In genomic region chr8:75093399-75094156, GRCm38 (mm10) we compare ENCODE assay signal across 8 mouse cellular contexts. TPM values are rescaled to one million over a fixed set of nuclear protein-coding genes. Genes with fewer than 3 reads are reported as not detected.
DNase-seq lines count a peak whose midpoint lies in the region; ATAC-seq and TF ChIP-seq lines count a peak whose summit lies in the region.

Hmox1 (plus strand) TSS chr8:75093621.

- peak; percentile 95 for ATAC-seq in forebrain, embryonic 11.5 days (replicated peaks; ENCODE audit: low FRiP score)
- peak; percentile 86 for ATAC-seq in heart, embryonic 15.5 days (replicated peaks; ENCODE audit: insufficient number of reproducible peaks, insufficient read depth, low FRiP score, low read depth)
- peak; percentile 75 for ATAC-seq in liver, embryonic 13.5 days (ENCODE audit: low read depth)
- ATAC-seq in stomach, embryonic 14.5 days (ENCODE audit: insufficient number of reproducible peaks, insufficient read depth, low FRiP score, low read depth), result peak; percentile 91

- H3K4me2 ChIP-seq in CH12.LX (ENCODE audit: insufficient read depth, low read depth, poor library complexity, severe bottlenecking), result peak within 1 kb of the TSS; percentile 69
- peak within 1 kb of the TSS; percentile 78 for H3K4me2 ChIP-seq in forebrain, embryonic 11.5 days (ENCODE audit: low read depth, low read length, severe bottlenecking)
- H3K4me2 ChIP-seq in heart, embryonic 15.5 days, result peak within 1 kb of the TSS; percentile 96
- peak within 1 kb of the TSS; percentile 74 for H3K4me2 ChIP-seq in liver, embryonic 13.5 days
- H3K4me2 ChIP-seq in stomach, embryonic 14.5 days (replicated peaks; ENCODE audit: low read depth, low read length), result peak within 1 kb of the TSS; percentile 84

- H3K9ac ChIP-seq in CH12.LX (ENCODE audit: insufficient read depth, low read depth), result peak within 1 kb of the TSS; percentile 91
- H3K9ac ChIP-seq in forebrain, embryonic 11.5 days (ENCODE audit: low read length), result peak within 1 kb of the TSS; percentile 75
- H3K9ac ChIP-seq in heart, embryonic 15.5 days, result peak within 1 kb of the TSS; percentile 71
- peak within 1 kb of the TSS; percentile 68 for H3K9ac ChIP-seq in liver, embryonic 13.5 days
- peak within 1 kb of the TSS; percentile 52 for H3K9ac ChIP-seq in stomach, embryonic 14.5 days (replicated peaks; ENCODE audit: low read depth, low read length)

- TF ChIP-seq CTCF in CH12.LX (conservative IDR thresholded peaks at IDR 0.05 in 1 of 2, IDR thresholded peaks at IDR 0.05 in 1 of 2; ENCODE audit: low read depth in 2 of 2, low read length in 2 of 2), result no peak

- H3K27me3 ChIP-seq in CH12.LX (replicated peaks), result no peaks in the 10 kb centered on the region
- no peaks in the 10 kb centered on the region for H3K27me3 ChIP-seq in forebrain, embryonic 11.5 days (ENCODE audit: control insufficient read depth, insufficient read depth, low read length)
- H3K27me3 ChIP-seq in heart, embryonic 15.5 days, result no peaks in the 10 kb centered on the region
- H3K27me3 ChIP-seq in liver, embryonic 13.5 days, result peaks cover 74% of the 10 kb centered on the region
- no peaks in the 10 kb centered on the region for H3K27me3 ChIP-seq in stomach, embryonic 14.5 days (ENCODE audit: control insufficient read depth, insufficient read depth, low read length)

- H3K79me2 ChIP-seq in CH12.LX (replicated peaks; ENCODE audit: control insufficient read depth, extremely low read depth, insufficient read depth, poor library complexity, severe bottlenecking), result peaks cover 23% of the 10 kb centered on the region

- TF ChIP-seq POLR2A in CH12.LX (IDR thresholded peaks at IDR 0.05; ENCODE audit: low read depth, low read length), result peak; percentile 96

- peak within 1 kb of the TSS; percentile 82 to 97 (median 97) for H3K4me3 ChIP-seq in CH12.LX (replicated peaks in 1 of 3; ENCODE audit: low read depth in 2 of 3, low read length in 2 of 3, poor library complexity in 1 of 3)
- peak within 1 kb of the TSS; percentile 54 for H3K4me3 ChIP-seq in forebrain, embryonic 11.5 days (ENCODE audit: low read depth, low read length)
- peak within 1 kb of the TSS; percentile 77 for H3K4me3 ChIP-seq in heart, embryonic 15.5 days
- peak within 1 kb of the TSS; percentile 62 for H3K4me3 ChIP-seq in liver, embryonic 13.5 days (replicated peaks)
- peak within 1 kb of the TSS; percentile 61 for H3K4me3 ChIP-seq in stomach, embryonic 14.5 days (ENCODE audit: low read depth, low read length)

- no peak for TF ChIP-seq RAD21 in CH12.LX (IDR thresholded peaks at IDR 0.05; ENCODE audit: low read depth, low read length)

- no peak for TF ChIP-seq EP300 in CH12.LX (IDR thresholded peaks at IDR 0.05; ENCODE audit: low read length)

- H3K4me1 ChIP-seq in CH12.LX (ENCODE audit: control insufficient read depth in 1 of 2, insufficient read depth in 2 of 2), result peaks cover 17 to 63% of the 10 kb centered on the region in 2 experiments
- H3K4me1 ChIP-seq in forebrain, embryonic 11.5 days (replicated peaks; ENCODE audit: control insufficient read depth, insufficient read depth, low read length), result peaks cover 1% of the 10 kb centered on the region; the same call in 1 of the 2 replicates
- peaks cover 26% of the 10 kb centered on the region for H3K4me1 ChIP-seq in heart, embryonic 15.5 days (replicated peaks)
- peaks cover 27% of the 10 kb centered on the region for H3K4me1 ChIP-seq in liver, embryonic 13.5 days (replicated peaks)
- H3K4me1 ChIP-seq in stomach, embryonic 14.5 days (ENCODE audit: control insufficient read depth, insufficient read depth, low read length), result peaks cover 14% of the 10 kb centered on the region

- dilution Hi-C loops in CH12.LX (cut with MboI; ENCODE audit: extremely low pct_ligation_motif_present, extremely low pct_unique_long_range_greater_than_20kb, low sequenced_read_pairs), result no loop called here

- in situ Hi-C loops in CH12.LX (cut with MboI; ENCODE audit: low pct_ligation_motif_present, low pct_unique_long_range_greater_than_20kb, low sequenced_read_pairs), result no loop called here

- H3K27ac ChIP-seq in CH12.LX (ENCODE audit: insufficient read depth, low read depth), result peak within 1 kb of the TSS; percentile 44
- no peak within 1 kb of the TSS for H3K27ac ChIP-seq in forebrain, embryonic 11.5 days (ENCODE audit: low read depth, low read length)
- H3K27ac ChIP-seq in heart, embryonic 15.5 days, result peak within 1 kb of the TSS; percentile 71
- peak within 1 kb of the TSS; percentile 23; the same call in 1 of the 2 replicates for H3K27ac ChIP-seq in liver, embryonic 13.5 days
- H3K27ac ChIP-seq in stomach, embryonic 14.5 days (ENCODE audit: low read length), result peak within 1 kb of the TSS; percentile 48; the same call in 1 of the 2 replicates

- under 1% methylated on average over 36 of the region's 36 CpGs for WGBS in forebrain, embryonic 11.5 days
- WGBS in heart, embryonic 15.5 days, result under 1% methylated on average over 36 of the region's 36 CpGs
- under 1% methylated on average over 36 of the region's 36 CpGs for WGBS in liver, embryonic 13.5 days (ENCODE audit: insufficient replicate concordance)
- under 1% methylated on average over 36 of the region's 36 CpGs for WGBS in stomach, embryonic 14.5 days

- H3K9me3 ChIP-seq in CH12.LX (replicated peaks; ENCODE audit: low read length), result no peaks in the 10 kb centered on the region
- H3K9me3 ChIP-seq in forebrain, embryonic 11.5 days (ENCODE audit: control insufficient read depth, low read length), result no peaks in the 10 kb centered on the region
- no peaks in the 10 kb centered on the region for H3K9me3 ChIP-seq in heart, embryonic 15.5 days (replicated peaks)
- no peaks in the 10 kb centered on the region for H3K9me3 ChIP-seq in liver, embryonic 13.5 days (replicated peaks)
- no peaks in the 10 kb centered on the region for H3K9me3 ChIP-seq in stomach, embryonic 14.5 days (ENCODE audit: control insufficient read depth, low read depth, low read length)

- peaks cover 32 to 36% of the 10 kb centered on the region in 2 experiments for H3K36me3 ChIP-seq in CH12.LX (replicated peaks in 1 of 2; ENCODE audit: control insufficient read depth in 1 of 2, insufficient read depth in 1 of 2, low read length in 1 of 2)
- no peaks in the 10 kb centered on the region; the same call in 1 of the 2 replicates for H3K36me3 ChIP-seq in forebrain, embryonic 11.5 days (ENCODE audit: control insufficient read depth, insufficient read depth, low read length)
- H3K36me3 ChIP-seq in heart, embryonic 15.5 days, result peaks cover 7% of the 10 kb centered on the region
- H3K36me3 ChIP-seq in liver, embryonic 13.5 days, result no peaks in the 10 kb centered on the region
- H3K36me3 ChIP-seq in stomach, embryonic 14.5 days (ENCODE audit: control insufficient read depth, insufficient read depth, low read length), result peaks cover 5% of the 10 kb centered on the region; the same call in 1 of the 2 replicates

- peak; percentile 88 for DNase-seq in CH12.LX (ENCODE audit: extremely low read depth)
- DNase-seq in c-Kit-positive CD71-positive TER-119-positive erythroid progenitor cells, embryonic 14.5 days (ENCODE audit: low spot score), result peak; percentile 45
- DNase-seq in forebrain, embryonic 11.5 days (ENCODE audit: low spot score), result peak; percentile 94
- peak; percentile 96 to 98 for DNase-seq in kidney, postnatal 25 days
- peak; percentile 70 for DNase-seq in liver, embryonic 13.5 days
- peak; percentile 70 to 72 for DNase-seq in natural killer cell, adult 2 months (ENCODE audit: low spot score in 2 of 2)

TF ChIP-seq in CH12.LX, 34 proteins besides CTCF, POLR2A, EP300 and RAD21 (continues in another document):
- TF ChIP-seq ZMIZ1 (IDR thresholded peaks at IDR 0.05; ENCODE audit: low read depth, low read length) (peak; percentile 87), TBP (conservative IDR thresholded peaks at IDR 0.05; ENCODE audit: low read depth, low read length) (peak; percentile 96), CHD1 (IDR thresholded peaks at IDR 0.05; ENCODE audit: low read depth, low read length) (no peak), MXI1 (IDR thresholded peaks at IDR 0.05; ENCODE audit: low read depth, low read length) (peak; percentile 95), BHLHE40 (IDR thresholded peaks at IDR 0.05; ENCODE audit: low read depth, low read length) (peak; percentile 94), HCFC1 (IDR thresholded peaks at IDR 0.05; ENCODE audit: low read depth, low read length) (peak; percentile 52), MAZ (IDR thresholded peaks at IDR 0.05; ENCODE audit: low read depth, low read length) (no peak), USF2 (conservative IDR thresholded peaks at IDR 0.05; ENCODE audit: low read depth, low read length) (peak; percentile 93), JUND (conservative IDR thresholded peaks at IDR 0.05; ENCODE audit: low read depth, low read length) (no peak), PAX5 (IDR thresholded peaks at IDR 0.05; ENCODE audit: low read length) (no peak), JUN (IDR thresholded peaks at IDR 0.05; ENCODE audit: insufficient read depth, low read depth, low read length) (no peak), MAX (IDR thresholded peaks at IDR 0.05; ENCODE audit: low read length) (peak; percentile 97), NRF1 (IDR thresholded peaks at IDR 0.05; ENCODE audit: low read depth, low read length) (peak; percentile 53), ETS1 (conservative IDR thresholded peaks at IDR 0.05; ENCODE audit: low read depth, low read length) (peak; percentile 96), ELF1 (IDR thresholded peaks at IDR 0.05; ENCODE audit: low read depth, low read length) (peak; percentile 67; the same call in 1 of the 2 replicates), KAT2A (IDR thresholded peaks at IDR 0.05; ENCODE audit: insufficient replicate concordance, low read length) (no peak), MAFK (IDR thresholded peaks at IDR 0.05; ENCODE audit: insufficient replicate concordance, low read length) (no peak), USF1 (IDR thresholded peaks at IDR 0.05; ENCODE audit: low read depth, low read length) (peak; percentile 96), ZNF384 (IDR thresholded peaks at IDR 0.05; ENCODE audit: low read depth, low read length) (peak; percentile 85), RCOR1 (conservative IDR thresholded peaks at IDR 0.05; ENCODE audit: low read depth, low read length) (no peak), ZKSCAN1 (IDR thresholded peaks at IDR 0.05; ENCODE audit: borderline replicate concordance, low read depth, low read length) (no peak), GABPA (IDR thresholded peaks at IDR 0.05; ENCODE audit: insufficient replicate concordance, low read depth, low read length) (no peak)

RNA-seq across cellular contexts. Expression of gene Hmox1, which starts in this region (rescaled TPM):
- 27.3 and 39.7 TPM in 2 replicates for total RNA-seq in CH12.LX (2012; rRNA removed)
- total RNA-seq in CH12.LX (2014; rRNA removed), result 53.2 and 67.3 TPM in 2 replicates
- 87.4 and 92.2 TPM in 2 replicates for polyA plus RNA-seq in CH12.LX (2012; ENCODE audit: insufficient read length, low read depth)
- 9.1 and 9.6 TPM in 2 replicates for polyA plus RNA-seq in forebrain, embryonic 11.5 days (2014; fragmentation: Nextera tagmentation; extraction: Ambion mirVana)
- polyA plus RNA-seq in heart, embryonic 15.5 days (2015; fragmentation: Nextera tagmentation; extraction: Ambion mirVana), result 16.3 and 23.6 TPM in 2 replicates
- 74.0 and 80.4 TPM in 2 replicates for polyA plus RNA-seq in liver, embryonic 13.5 days (2015; fragmentation: Nextera tagmentation; extraction: Ambion mirVana)
- polyA plus RNA-seq in stomach, embryonic 14.5 days (2014; fragmentation: Nextera tagmentation; extraction: Ambion mirVana), result 7.7 and 8.7 TPM in 2 replicates

Comparison
In these comparisons a context has a peak if more than half of its experiments do, and no peak if none do; other contexts are left out.
1. DNase-seq: peak in every context shown above with its lines; median percentile 97 in kidney, postnatal 25 days; 94 in forebrain, embryonic 11.5 days; 88 in CH12.LX; 71 in natural killer cell, adult 2 months; 70 in liver, embryonic 13.5 days; 45 in c-Kit-positive CD71-positive TER-119-positive erythroid progenitor cells, embryonic 14.5 days.